Mouse (Mus musculus) Patski (cell line): Measurements from ENCODE around the gene Grin2a. TPM values are rescaled to one million over a fixed set of nuclear protein-coding genes. Genes with fewer than 3 reads are reported as not detected.

Source experiments
- ATAC-seq: fragments of 100-300 bp; one replicate; pipeline ENCODE4 v1.8.0; 2021
- CTCF ChIA-PET: fragments of 350-600 bp; sonication (Branson Sonifier 250); formaldehyde crosslinking; loops from one replicate; lab custom pipeline; 2022; ENCODE audit warnings: inconsistent platforms; lab: Charles Lee
- POLR2A ChIA-PET: fragments of 350-600 bp; sonication (Branson Sonifier 250); formaldehyde crosslinking; loops from one replicate; lab custom pipeline; 2022; ENCODE audit warnings: antibody characterized with exemption, inconsistent platforms; lab: Charles Lee
- DNase-seq: peaks from one replicate; pipeline ENCODE4 v3.0.0-alpha.2; 2011; ENCODE audit warnings: low read depth, low spot score
- H3K27me3 ChIP-seq: fragments of 371-371 bp; one replicate; pipeline ENCODE4 v1.5.1; 2021
- CTCF ChIP-seq: fragments of 100-300 bp; IDR thresholded peaks from one replicate; pipeline ENCODE4 v1.5.1; 2021
- in situ Hi-C: fragments of 300-500 bp; cut with MboI; formaldehyde crosslinking; loops from 3 replicates; pipeline ENCODE4 v1.11.1; 2018; ENCODE audit warnings: low pct_unique_long_range_greater_than_20kb, mixed read lengths
- polyA plus RNA-seq: library from polyadenylated mRNA; unstranded; gene quantifications from one replicate; pipeline ENCODE4 v1.2.3, GENCODE M21; 2021

The Grin2a gene
- polyA plus RNA-seq, result 0.42 TPM

- ATAC-seq, result no peak
- in situ Hi-C loops, result loop anchor here (5.0 kb wide), 1 partner anchor 988 kb away; no protein-coding TSS in a partner anchor
- H3K27me3 ChIP-seq, result peaks cover 36% of the 10 kb centered on the region
These were observed at the start of gene Grin2a for GRCm38 (mm10) chr16:9994951-9995813. Gene Grin2a, minus strand, starts transcription at chr16:9995560.

GRCm38 (mm10) chr16:10035582-10036215, 40.3 kb upstream of the Grin2a start:
- CTCF ChIA-PET, result no interaction called here
- TF ChIP-seq CTCF, result no peak

More at GRCm38 (mm10) chr16:9994951-9995813, at the start of gene Grin2a:
- POLR2A ChIA-PET, result no interaction called here
- TF ChIP-seq CTCF, result no peak
- DNase-seq, result no peak
- CTCF ChIA-PET, result interaction anchor here (1.1 kb wide), 2 partner anchors 22 to 985 kb away, joined by 3 read pairs; no protein-coding TSS in a partner anchor

GRCm38 (mm10) chr16:10033416-10033979, 38.1 kb upstream of the Grin2a start:
- peak; percentile 35 for ATAC-seq
- no peaks in the 10 kb centered on the region for H3K27me3 ChIP-seq
- in situ Hi-C loops, result no loop called here
- CTCF ChIA-PET, result no interaction called here
- no peak for TF ChIP-seq CTCF
- peak; percentile 1 for DNase-seq
- POLR2A ChIA-PET, result interaction anchor here (0.6 kb wide), 1 partner anchor 119 kb away, joined by 5 read pairs; no protein-coding TSS in a partner anchor

More at GRCm38 (mm10) chr16:10035582-10036215, 40.3 kb upstream of the Grin2a start:
- POLR2A ChIA-PET, result no interaction called here
- in situ Hi-C loops, result no loop called here
- DNase-seq (no peak), ATAC-seq (no peak)
- H3K27me3 ChIP-seq, result no peaks in the 10 kb centered on the region

- H3K27me3 ChIP-seq, result no peaks in the 10 kb centered on the region
- no peak for DNase-seq
- ChIA-PET CTCF (no interaction called here), POLR2A (no interaction called here)
- in situ Hi-C loops, result no loop called here
- no peak for ATAC-seq
- no peak for TF ChIP-seq CTCF
These were observed 36.5 kb upstream of the Grin2a start for GRCm38 (mm10) chr16:10031891-10032290.

- DNase-seq (no peak), ATAC-seq (no peak)
- no peak for TF ChIP-seq CTCF
- in situ Hi-C loops, result no loop called here
- no peaks in the 10 kb centered on the region for H3K27me3 ChIP-seq
- ChIA-PET CTCF (no interaction called here), POLR2A (no interaction called here)
These were observed 31.4 kb upstream of the Grin2a start for GRCm38 (mm10) chr16:10026741-10027140.

GRCm38 (mm10) chr16:10009743-10010142, 14.4 kb upstream of the Grin2a start:
- ATAC-seq (no peak), DNase-seq (no peak)
- in situ Hi-C loops, result loop anchor here (10.0 kb wide), 1 partner anchor 1115 kb away; no protein-coding TSS in a partner anchor
- POLR2A ChIA-PET, result no interaction called here
- peak; percentile 23 for TF ChIP-seq CTCF
- no peaks in the 10 kb centered on the region for H3K27me3 ChIP-seq
- CTCF ChIA-PET, result no interaction called here

- ChIA-PET POLR2A (no interaction called here), CTCF (no interaction called here)
- in situ Hi-C loops, result loop anchor here (10.0 kb wide), 1 partner anchor 1111 kb away; no protein-coding TSS in a partner anchor
- DNase-seq (no peak), ATAC-seq (no peak)
- TF ChIP-seq CTCF, result no peak
- H3K27me3 ChIP-seq, result peaks cover 17% of the 10 kb centered on the region
These were observed 10.2 kb upstream of the Grin2a start for GRCm38 (mm10) chr16:10005606-10006005.

- no peak for TF ChIP-seq CTCF
- in situ Hi-C loops, result loop anchor here (10.0 kb wide), 1 partner anchor 1109 kb away; no protein-coding TSS in a partner anchor
- CTCF ChIA-PET, result no interaction called here
- ATAC-seq (no peak), DNase-seq (no peak)
- POLR2A ChIA-PET, result no interaction called here
- peaks cover 17% of the 10 kb centered on the region for H3K27me3 ChIP-seq
These were observed 8.7 kb upstream of the Grin2a start for GRCm38 (mm10) chr16:10004096-10004495.

- TF ChIP-seq CTCF, result no peak
- ChIA-PET POLR2A (no interaction called here), CTCF (no interaction called here)
- peaks cover 23% of the 10 kb centered on the region for H3K27me3 ChIP-seq
- in situ Hi-C loops, result loop anchor here (10.0 kb wide), 1 partner anchor 1108 kb away; no protein-coding TSS in a partner anchor
- no peak for DNase-seq
- no peak for ATAC-seq
These were observed 7.6 kb upstream of the Grin2a start for GRCm38 (mm10) chr16:10003001-10003400.

- ATAC-seq (no peak), DNase-seq (no peak)
- ChIA-PET CTCF (no interaction called here), POLR2A (no interaction called here)
- TF ChIP-seq CTCF, result no peak
- in situ Hi-C loops, result loop anchor here (10.0 kb wide), 1 partner anchor 1107 kb away; no protein-coding TSS in a partner anchor
- H3K27me3 ChIP-seq, result peaks cover 23% of the 10 kb centered on the region
These were observed 6.2 kb upstream of the Grin2a start for GRCm38 (mm10) chr16:10001601-10002000.
